Mouse (Mus musculus) liver, embryonic 15.5 days (tissue): ENCODE results near the gene Col25a1. TPM values are rescaled to one million over a fixed set of nuclear protein-coding genes. Genes with fewer than 3 reads are reported as not detected.
A peak's percentile ranks its signal among the peaks of the same experiment; 100 is the strongest.

Experiments used
- ATAC-seq: fragments of 200-750 bp; cut with Nextera tagmentation; 2 replicates; pipeline ENCODE4 v1.8.0; 2017; ENCODE audit warnings: moderate number of reproducible peaks, mild to moderate bottlenecking, moderate library complexity; ENCODE audit not compliant: insufficient read depth
- H3K27ac ChIP-seq: fragments of 300-500 bp; sonication (generic); replicated peaks from 2 replicates; pipeline ENCODE4 v1.5.1; 2015; ENCODE audit warnings: mild to moderate bottlenecking, inconsistent platforms
- H3K27me3 ChIP-seq: fragments of 300-500 bp; sonication (generic); 2 replicates; pipeline ENCODE4 v1.6.1; 2015; ENCODE audit warnings: mild to moderate bottlenecking, inconsistent platforms
- H3K36me3 ChIP-seq: fragments of 300-500 bp; sonication (generic); replicated peaks from 2 replicates; pipeline ENCODE4 v1.6.1; 2015; ENCODE audit warnings: moderate library complexity, mild to moderate bottlenecking, inconsistent platforms
- H3K4me1 ChIP-seq: fragments of 300-500 bp; sonication (generic); replicated peaks from 2 replicates; pipeline ENCODE4 v1.6.1; 2015; ENCODE audit warnings: inconsistent platforms
- H3K4me2 ChIP-seq: fragments of 300-500 bp; sonication (generic); 2 replicates; pipeline ENCODE4 v1.6.1; 2015; ENCODE audit warnings: moderate library complexity, mild to moderate bottlenecking, inconsistent platforms
- H3K4me3 ChIP-seq: fragments of 300-500 bp; sonication (generic); replicated peaks from 2 replicates; pipeline ENCODE4 v1.5.1; 2015; ENCODE audit warnings: mild to moderate bottlenecking, inconsistent platforms
- H3K9ac ChIP-seq: fragments of 300-500 bp; sonication (generic); 2 replicates; pipeline ENCODE4 v1.6.1; 2015; ENCODE audit warnings: moderate library complexity, mild to moderate bottlenecking, inconsistent platforms
- H3K9me3 ChIP-seq: fragments of 300-500 bp; sonication (generic); replicated peaks from 2 replicates; pipeline ENCODE4 v1.6.1; 2016; ENCODE audit warnings: inconsistent platforms
- WGBS: fragments of 180-500 bp; shearing (Covaris S2); methylation state at CpG from one replicate; pipeline ENCODE4 v1.1.7; 2015; ENCODE audit warnings: mixed read lengths; ENCODE audit not compliant: insufficient replicate concordance; 5-methylcytosine and 5-hydroxymethylcytosine counted together
- polyA plus RNA-seq: library from polyadenylated mRNA; unstranded; fragments of >200 nt; fragmentation: Nextera tagmentation; extraction: Ambion mirVana; gene quantifications from 2 replicates; pipeline ENCODE4 v1.2.1, GENCODE M21; 2015

Col25a1 gene
- polyA plus RNA-seq, 1 experiment from 2014 or later = 0.79 TPM

- 65% methylated on average over 5 of the region's 5 CpGs for WGBS
- no peak for ATAC-seq
- Histone ChIP-seq H3K9me3 (no peaks in the 10 kb centered on the region), H3K4me3 (no peak overlapping the region), H3K4me1 (no peaks in the 10 kb centered on the region), H3K9ac (no peak overlapping the region), H3K36me3 (no peaks in the 10 kb centered on the region), H3K27me3 (no peaks in the 10 kb centered on the region), H3K27ac (no peak overlapping the region), H3K4me2 (no peak overlapping the region)
Observed at GRCm38 (mm10) chr3:130380299-130380845, 249.1 kb downstream of the Col25a1 start.

DNA sequence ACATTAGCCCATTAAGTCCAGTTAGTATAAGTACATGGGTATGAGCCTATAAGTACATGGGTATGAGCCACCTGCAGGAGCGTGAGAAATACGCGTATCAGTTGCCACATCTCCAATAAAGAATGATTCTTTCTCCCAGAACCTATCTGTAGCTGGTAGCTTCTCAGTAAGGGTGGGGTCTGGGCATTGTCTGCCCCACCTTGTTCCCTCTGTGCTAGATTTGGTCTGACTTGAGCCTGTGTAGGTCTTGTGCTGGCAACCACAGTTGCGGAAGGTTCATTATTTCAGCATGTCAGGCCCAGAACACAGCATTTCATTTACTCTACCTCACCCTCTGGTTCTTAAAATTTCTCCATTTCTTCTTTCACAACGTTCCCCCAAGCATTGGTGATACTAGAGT lies 250.4 kb downstream of the Col25a1 start:
- 69% methylated on average over 5 of the region's 5 CpGs for WGBS
- H3K27me3 ChIP-seq = no peaks in the 10 kb centered on the region
- no peaks in the 10 kb centered on the region for H3K9me3 ChIP-seq
- H3K27ac ChIP-seq = no peak overlapping the region
- H3K4me1 ChIP-seq = no peaks in the 10 kb centered on the region
- H3K4me3 ChIP-seq = no peak overlapping the region
- no peaks in the 10 kb centered on the region for H3K36me3 ChIP-seq
- H3K9ac ChIP-seq = no peak overlapping the region
- H3K4me2 ChIP-seq = no peak overlapping the region
- no peak for ATAC-seq

GRCm38 (mm10) chr3:130385856-130386255 lies 254.6 kb downstream of the Col25a1 start:
- Histone ChIP-seq H3K27ac (no peak overlapping the region), H3K9ac (no peak overlapping the region), H3K27me3 (no peaks in the 10 kb centered on the region), H3K4me2 (no peak overlapping the region), H3K4me3 (no peak overlapping the region), H3K36me3 (no peaks in the 10 kb centered on the region), H3K4me1 (no peaks in the 10 kb centered on the region), H3K9me3 (no peaks in the 10 kb centered on the region)
- ATAC-seq = no peak
- 55% methylated on average over 4 of the region's 4 CpGs for WGBS

DNA sequence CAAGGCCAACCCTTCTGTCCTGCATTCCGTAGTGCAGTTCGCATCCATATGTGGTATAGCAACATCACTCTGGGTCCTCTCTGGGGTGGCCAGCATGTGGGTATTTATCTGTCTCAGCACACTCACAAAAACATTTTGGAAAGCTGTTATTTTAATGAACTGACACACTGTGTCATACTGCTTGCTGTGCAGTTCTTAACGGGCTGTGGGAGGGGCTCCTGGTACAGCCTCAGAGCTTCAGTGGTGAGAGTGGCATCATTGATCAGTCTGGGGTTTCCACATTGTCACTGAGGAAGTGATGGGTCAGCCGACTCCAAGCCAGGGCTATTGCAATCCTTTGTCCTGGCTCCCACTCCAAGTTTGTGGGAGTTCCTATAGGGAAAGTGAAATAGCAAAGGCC lies 255.9 kb downstream of the Col25a1 start:
- no peaks in the 10 kb centered on the region for H3K27me3 ChIP-seq
- no peak overlapping the region for H3K4me2 ChIP-seq
- H3K36me3 ChIP-seq = no peaks in the 10 kb centered on the region
- ATAC-seq = no peak
- no peak overlapping the region for H3K9ac ChIP-seq
- H3K4me1 ChIP-seq = no peaks in the 10 kb centered on the region
- H3K9me3 ChIP-seq = no peaks in the 10 kb centered on the region
- no peak overlapping the region for H3K27ac ChIP-seq
- no peak overlapping the region for H3K4me3 ChIP-seq
- WGBS = 62% methylated on average over 4 of the region's 4 CpGs

GRCm38 (mm10) chr3:130389261-130389975 lies 258.1 kb downstream of the Col25a1 start:
- 0 out of 2 replicates have a peak, but pooled peaks have one; percentile 15 for ATAC-seq
- H3K9me3 ChIP-seq = no peaks in the 10 kb centered on the region
- no peaks in the 10 kb centered on the region for H3K36me3 ChIP-seq
- no peak overlapping the region for H3K4me2 ChIP-seq
- no peaks in the 10 kb centered on the region for H3K4me1 ChIP-seq
- no peaks in the 10 kb centered on the region for H3K27me3 ChIP-seq
- no peak overlapping the region for H3K4me3 ChIP-seq
- no peak overlapping the region for H3K27ac ChIP-seq
- WGBS = 64% methylated on average over 14 of the region's 14 CpGs
- H3K9ac ChIP-seq = no peak overlapping the region

GRCm38 (mm10) chr3:130396636-130397035 lies 265.3 kb downstream of the Col25a1 start:
- Histone ChIP-seq H3K27me3 (no peaks in the 10 kb centered on the region), H3K4me1 (no peaks in the 10 kb centered on the region), H3K36me3 (no peaks in the 10 kb centered on the region), H3K9ac (no peak overlapping the region), H3K9me3 (no peaks in the 10 kb centered on the region), H3K4me2 (no peak overlapping the region), H3K4me3 (no peak overlapping the region), H3K27ac (no peak overlapping the region)
- no peak for ATAC-seq

- H3K36me3 ChIP-seq = no peaks in the 10 kb centered on the region
- no peaks in the 10 kb centered on the region for H3K27me3 ChIP-seq
- WGBS = 26% methylated on average over 13 of the region's 13 CpGs
- no peak overlapping the region for H3K4me2 ChIP-seq
- H3K9me3 ChIP-seq = no peaks in the 10 kb centered on the region
- no peak overlapping the region for H3K4me3 ChIP-seq
- no peak for ATAC-seq
- no peak overlapping the region for H3K9ac ChIP-seq
- no peak overlapping the region for H3K27ac ChIP-seq
- H3K4me1 ChIP-seq = no peaks in the 10 kb centered on the region
Observed at GRCm38 (mm10) chr3:130400716-130401559, 269.6 kb downstream of the Col25a1 start.

GRCm38 (mm10) chr3:130401560-130401852 lies 270.2 kb downstream of the Col25a1 start:
- H3K4me2 ChIP-seq = no peak overlapping the region

GRCm38 (mm10) chr3:130404525-130405409 lies 273.5 kb downstream of the Col25a1 start:
- Histone ChIP-seq H3K4me3 (no peak overlapping the region), H3K27me3 (no peaks in the 10 kb centered on the region), H3K9me3 (no peaks in the 10 kb centered on the region), H3K9ac (no peak overlapping the region), H3K27ac (no peak overlapping the region), H3K4me1 (no peaks in the 10 kb centered on the region), H3K36me3 (no peaks in the 10 kb centered on the region), H3K4me2 (no peak overlapping the region)
- WGBS = 48% methylated on average over 8 of the region's 8 CpGs
- ATAC-seq = no peak

More at GRCm38 (mm10) chr3:130401560-130401852, 270.2 kb downstream of the Col25a1 start:
- no peak overlapping the region for H3K27ac ChIP-seq
- H3K9ac ChIP-seq = no peak overlapping the region
- no peak for ATAC-seq
- no peak overlapping the region for H3K4me3 ChIP-seq
- no peaks in the 10 kb centered on the region for H3K9me3 ChIP-seq
- H3K27me3 ChIP-seq = no peaks in the 10 kb centered on the region
- WGBS = 30% methylated on average over 1 of the region's 1 CpGs
- no peaks in the 10 kb centered on the region for H3K4me1 ChIP-seq
- no peaks in the 10 kb centered on the region for H3K36me3 ChIP-seq

DNA sequence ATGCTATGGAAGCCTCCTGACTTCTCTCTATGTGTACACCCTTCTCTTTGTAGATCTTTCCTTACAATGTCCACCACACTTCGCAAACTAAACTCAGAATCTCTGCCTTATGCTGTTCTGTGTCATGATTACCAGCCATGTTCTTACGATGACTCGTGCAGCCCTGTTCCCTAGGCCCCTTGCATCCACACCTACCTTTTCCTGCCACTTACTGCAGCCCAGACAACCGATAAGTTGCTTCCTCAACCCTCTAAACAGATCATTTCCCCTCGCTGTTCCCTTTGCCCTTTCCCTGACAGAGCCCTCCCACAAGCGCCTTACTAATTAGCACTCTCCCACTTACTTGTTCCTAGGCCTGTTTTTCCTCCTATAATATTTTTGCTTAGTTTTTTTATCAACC lies 275.9 kb downstream of the Col25a1 start:
- no peak for ATAC-seq
- Histone ChIP-seq H3K9ac (no peak overlapping the region), H3K27ac (no peak overlapping the region), H3K4me2 (no peak overlapping the region), H3K27me3 (no peaks in the 10 kb centered on the region), H3K4me1 (no peaks in the 10 kb centered on the region), H3K4me3 (no peak overlapping the region), H3K9me3 (no peaks in the 10 kb centered on the region), H3K36me3 (no peaks in the 10 kb centered on the region)
- 20% methylated on average over 6 of the region's 6 CpGs for WGBS

DNA sequence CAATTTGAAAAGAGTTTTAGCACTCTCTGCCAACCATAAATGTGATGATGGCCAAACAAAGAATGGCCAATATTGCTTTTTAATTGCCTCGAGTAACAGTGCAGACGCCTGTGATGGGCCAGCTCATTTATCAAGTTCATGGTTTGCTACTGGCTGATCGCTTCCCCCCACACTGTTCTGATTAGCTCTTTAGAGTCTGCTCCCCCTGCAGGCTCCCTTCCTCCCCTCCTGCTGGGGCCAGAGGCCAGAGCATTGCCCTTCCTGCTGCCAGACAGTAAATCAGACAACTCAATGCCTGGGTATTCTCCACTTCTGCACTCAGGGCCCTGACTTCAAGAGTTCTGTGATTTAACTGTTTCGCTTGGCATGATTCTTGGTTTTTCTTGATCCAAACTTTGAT lies 281.9 kb downstream of the Col25a1 start:
- Histone ChIP-seq H3K4me1 (no peaks in the 10 kb centered on the region), H3K27ac (no peak overlapping the region), H3K9ac (no peak overlapping the region), H3K27me3 (no peaks in the 10 kb centered on the region), H3K4me3 (no peak overlapping the region), H3K36me3 (no peaks in the 10 kb centered on the region), H3K4me2 (no peak overlapping the region), H3K9me3 (no peaks in the 10 kb centered on the region)
- WGBS = 30% methylated on average over 4 of the region's 4 CpGs
- ATAC-seq = no peak
